Mouse (Mus musculus) midbrain, postnatal 0 days (tissue): ENCODE measurements around the gene Carmil2. TPM values are rescaled to one million over a fixed set of nuclear protein-coding genes. Genes with fewer than 3 reads are reported as not detected.

Experiments used
- ATAC-seq: fragments of 200-750 bp; cut with Nextera tagmentation; 2 replicates; pipeline ENCODE4 v1.8.0; 2017; ENCODE audit warnings: moderate number of reproducible peaks, mild to moderate bottlenecking, moderate TSS enrichment, moderate library complexity; ENCODE audit not compliant: low FRiP score
- DNase-seq: peaks from one replicate; pipeline ENCODE4 v3.0.0-alpha.2; 2015; ENCODE audit warnings: low spot score
- H3K27ac ChIP-seq: fragments of 300-500 bp; sonication (generic); 2 replicates; pipeline ENCODE4 v1.5.1; 2014; ENCODE audit warnings: low read depth, mild to moderate bottlenecking, low read length, mixed read lengths
- H3K27me3 ChIP-seq: fragments of 300-500 bp; sonication (generic); 2 replicates; pipeline ENCODE4 v1.6.1; 2014; ENCODE audit warnings: low read length, control low read depth, mixed read lengths; ENCODE audit not compliant: insufficient read depth
- H3K36me3 ChIP-seq: fragments of 300-500 bp; sonication (generic); 2 replicates; pipeline ENCODE4 v1.6.1; 2014; ENCODE audit warnings: low read length, control low read depth, mixed read lengths; ENCODE audit not compliant: insufficient read depth
- H3K4me1 ChIP-seq: fragments of 300-500 bp; sonication (generic); 2 replicates; pipeline ENCODE4 v1.6.1; 2014; ENCODE audit warnings: mild to moderate bottlenecking, control low read depth, antibody characterized with exemption, low read length, mixed read lengths; ENCODE audit not compliant: insufficient read depth
- H3K4me2 ChIP-seq: fragments of 300-500 bp; sonication (generic); 2 replicates; pipeline ENCODE4 v1.6.1; 2014; ENCODE audit warnings: low read depth, mild to moderate bottlenecking, low read length, mixed read lengths; ENCODE audit not compliant: poor library complexity, severe bottlenecking
- H3K4me3 ChIP-seq: fragments of 300-500 bp; sonication (generic); 2 replicates; pipeline ENCODE4 v1.5.1; 2014; ENCODE audit warnings: low read depth, mild to moderate bottlenecking, low read length, moderate library complexity
- H3K9ac ChIP-seq: fragments of 300-500 bp; sonication (generic); replicated peaks from 2 replicates; pipeline ENCODE4 v1.6.1; 2014; ENCODE audit warnings: mild to moderate bottlenecking, low read length, moderate library complexity, mixed read lengths; ENCODE audit not compliant: poor library complexity, severe bottlenecking
- H3K9me3 ChIP-seq: fragments of 300-500 bp; sonication (generic); 2 replicates; pipeline ENCODE4 v1.6.1; 2016; ENCODE audit warnings: low read length, control low read depth
- CTCF ChIP-seq: IDR thresholded peaks from 2 replicates; pipeline ENCODE4 v1.5.1; 2016; ENCODE audit warnings: antibody characterized with exemption, mild to moderate bottlenecking
- WGBS: fragments of 180-500 bp; shearing (Covaris S2); extraction: QIAGEN DNeasy Blood & Tissue Kit; methylation state at CpG from one replicate; pipeline ENCODE4 v1.1.7; 2014; 5-methylcytosine and 5-hydroxymethylcytosine counted together
- polyA plus RNA-seq: library from polyadenylated mRNA; unstranded; fragments of >200 nt; fragmentation: Nextera tagmentation; extraction: Ambion mirVana; gene quantifications from 2 replicates; pipeline ENCODE4 v1.2.1, GENCODE M21; 2015
- total RNA-seq: library from RNA; depleted of rRNA; stranded (reverse); fragments of >200 nt; gene quantifications from 2 replicates; pipeline ENCODE4 v1.2.3, GENCODE M21; 2014

Gene Carmil2
- total and polyA plus RNA-seq, 2 experiments from 2014 or later: 5.4 to 35.1 TPM

- no peak overlapping the region for H3K9ac ChIP-seq
- TF ChIP-seq CTCF: no peak
- DNase-seq (no peak), ATAC-seq (no peak)
- H3K4me3 ChIP-seq: no peak overlapping the region
- no peaks in the 10 kb centered on the region for H3K9me3 ChIP-seq
- H3K4me1 ChIP-seq: peaks cover 3% of the 10 kb centered on the region
- no peak overlapping the region for H3K27ac ChIP-seq
- 93% methylated on average over 8 of the region's 8 CpGs for WGBS
- H3K36me3 ChIP-seq: peaks cover 6% of the 10 kb centered on the region; the same call in 1 of the 2 replicates
- no peak overlapping the region for H3K4me2 ChIP-seq
- H3K27me3 ChIP-seq: no peaks in the 10 kb centered on the region
Observed at GRCm38 (mm10) chr8:105708675-105709074, 22.6 kb downstream of the Carmil2 start.

- H3K9me3 ChIP-seq: no peaks in the 10 kb centered on the region
- H3K27me3 ChIP-seq: no peaks in the 10 kb centered on the region
- TF ChIP-seq CTCF: no peak
- H3K4me2 ChIP-seq: no peak overlapping the region
- no peak overlapping the region for H3K27ac ChIP-seq
- H3K4me1 ChIP-seq: peaks cover 3% of the 10 kb centered on the region
- no peak for ATAC-seq
- H3K9ac ChIP-seq: no peak overlapping the region
- DNase-seq: no peak
- 0 out of 2 replicates have a peak, but pooled peaks cover 2% of the 10 kb centered on the region for H3K36me3 ChIP-seq
- no peak overlapping the region for H3K4me3 ChIP-seq
- WGBS: 77% methylated on average over 14 of the region's 14 CpGs
Observed at GRCm38 (mm10) chr8:105709317-105709716, 23.2 kb downstream of the Carmil2 start.

- no peaks in the 10 kb centered on the region for H3K9me3 ChIP-seq
- H3K27me3 ChIP-seq: no peaks in the 10 kb centered on the region
- no peaks in the 10 kb centered on the region for H3K4me1 ChIP-seq
- WGBS: 92% methylated on average over 3 of the region's 3 CpGs
- H3K27ac ChIP-seq: no peak overlapping the region
- no peak for DNase-seq
- no peak for TF ChIP-seq CTCF
- H3K4me2 ChIP-seq: no peak overlapping the region
- H3K36me3 ChIP-seq: peaks cover 9% of the 10 kb centered on the region
- H3K4me3 ChIP-seq: no peak overlapping the region
- H3K9ac ChIP-seq: no peak overlapping the region
- no peak for ATAC-seq
Observed at GRCm38 (mm10) chr8:105712286-105712685, 26.2 kb downstream of the Carmil2 start.

GRCm38 (mm10) chr8:105714139-105714538 lies 28.1 kb downstream of the Carmil2 start:
- 5% methylated on average over 3 of the region's 3 CpGs for WGBS
- ATAC-seq: no peak
- Histone ChIP-seq H3K4me1 (no peaks in the 10 kb centered on the region), H3K27me3 (no peaks in the 10 kb centered on the region), H3K36me3 (peaks cover 10% of the 10 kb centered on the region), H3K4me3 (no peak overlapping the region), H3K9ac (no peak overlapping the region), H3K4me2 (no peak overlapping the region), H3K27ac (no peak overlapping the region), H3K9me3 (no peaks in the 10 kb centered on the region)
- TF ChIP-seq CTCF: peak; percentile 85
- DNase-seq: peak; percentile 90

- no peak for DNase-seq
- WGBS: 59% methylated on average over 6 of the region's 6 CpGs
- Histone ChIP-seq H3K9me3 (no peaks in the 10 kb centered on the region), H3K9ac (no peak overlapping the region), H3K36me3 (peaks cover 10% of the 10 kb centered on the region), H3K27me3 (no peaks in the 10 kb centered on the region), H3K4me1 (no peaks in the 10 kb centered on the region), H3K27ac (no peak overlapping the region), H3K4me2 (no peak overlapping the region), H3K4me3 (no peak overlapping the region)
- ATAC-seq: no peak
- TF ChIP-seq CTCF: no peak
Observed at GRCm38 (mm10) chr8:105715042-105715441, 29.0 kb downstream of the Carmil2 start.

GRCm38 (mm10) chr8:105716302-105716945 lies 30.4 kb downstream of the Carmil2 start:
- no peak overlapping the region for H3K9ac ChIP-seq
- ATAC-seq (no peak), DNase-seq (no peak)
- no peak overlapping the region for H3K4me3 ChIP-seq
- 95% methylated on average over 15 of the region's 15 CpGs for WGBS
- no peaks in the 10 kb centered on the region for H3K4me1 ChIP-seq
- no peak overlapping the region for H3K4me2 ChIP-seq
- no peak overlapping the region for H3K27ac ChIP-seq
- H3K36me3 ChIP-seq: peaks cover 10% of the 10 kb centered on the region
- no peaks in the 10 kb centered on the region for H3K27me3 ChIP-seq
- peak; percentile 29 for TF ChIP-seq CTCF
- H3K9me3 ChIP-seq: no peaks in the 10 kb centered on the region
